Mouse (Mus musculus) neutrophil, adult 5-6 weeks (primary cell): ENCODE measurements around the gene Gm12184. TPM values are rescaled to one million over a fixed set of nuclear protein-coding genes. Genes with fewer than 3 reads are reported as not detected.
A peak's percentile ranks its signal among the peaks of the same experiment; 100 is the strongest.
"Not testable (repeated sequence)": the region's sequence is repeated elsewhere in the genome, so short reads cannot be mapped to it uniquely, and the experiment has no call there.

ENCODE experiments used
- ATAC-seq: fragments of 151-379, 151-347 bp; 2 replicates; pipeline ENCODE4 v1.8.0; 2017; ENCODE audit warnings: mild to moderate bottlenecking, moderate TSS enrichment; ENCODE audit not compliant: insufficient number of reproducible peaks, poor library complexity, low FRiP score, severe bottlenecking; ENCODE audit errors: extremely low read depth
- total RNA-seq: library from RNA; stranded (forward); fragments of 200-1000 nt; gene quantifications from 2 replicates; pipeline ENCODE4 v1.2.3, GENCODE M21; 2017

Gm12184 gene
- total RNA-seq, 1 experiment from 2014 or later = 8.0 TPM

- ATAC-seq = no peak
Observed at GRCm38 (mm10) chr11:48808737-48809433, 17.6 kb downstream of the Gm12184 start.

GRCm38 (mm10) chr11:48808304-48808646, 18.2 kb downstream of the Gm12184 start:
- ATAC-seq = no peak

- ATAC-seq = no peak
Observed at GRCm38 (mm10) chr11:48807563-48808303, 18.7 kb downstream of the Gm12184 start.

- ATAC-seq = no peak
Observed at GRCm38 (mm10) chr11:48806856-48807562, 19.4 kb downstream of the Gm12184 start.

GRCm38 (mm10) chr11:48804922-48805321, 21.5 kb downstream of the Gm12184 start:
- ATAC-seq = no peak

GRCm38 (mm10) chr11:48803988-48804387, 22.5 kb downstream of the Gm12184 start:
- ATAC-seq = no peak

GRCm38 (mm10) chr11:48801831-48802772, 24.4 kb downstream of the Gm12184 start:
- no peak for ATAC-seq

- ATAC-seq = peak; percentile 86
Observed at GRCm38 (mm10) chr11:48799921-48800701, 26.3 kb downstream of the Gm12184 start, which contains the start of gene Rack1. Rack1 (plus strand) TSS chr11:48800332.

- no peak for ATAC-seq
Observed at GRCm38 (mm10) chr11:48798984-48799920, 27.2 kb downstream of the Gm12184 start.

GRCm38 (mm10) chr11:48798308-48798707, 28.1 kb downstream of the Gm12184 start:
- no peak for ATAC-seq

- no peak for ATAC-seq
Observed at GRCm38 (mm10) chr11:48797287-48797686, 29.2 kb downstream of the Gm12184 start.

- no peak for ATAC-seq
Observed at GRCm38 (mm10) chr11:48796290-48796689, 30.2 kb downstream of the Gm12184 start.

- ATAC-seq = no peak
Observed at GRCm38 (mm10) chr11:48795221-48795620, 31.2 kb downstream of the Gm12184 start.

- ATAC-seq = no peak
Observed at GRCm38 (mm10) chr11:48793184-48793583, 33.3 kb downstream of the Gm12184 start.

- not testable (repeated sequence) for ATAC-seq
Observed at GRCm38 (mm10) chr11:48791894-48792293, 34.6 kb downstream of the Gm12184 start.

- no peak for ATAC-seq
Observed at GRCm38 (mm10) chr11:48790946-48791345, 35.5 kb downstream of the Gm12184 start.
